Mouse (Mus musculus): ENCODE data around the gene Rprml. TPM values are rescaled to one million over a fixed set of nuclear protein-coding genes. Genes with fewer than 3 reads are reported as not detected.

The Rprml gene
- total RNA-seq, 2 experiments from 2014 or later, result 0.31 TPM; not detected in 1

- DNase-seq (ENCODE audit: low spot score in 2 of 2), result no peak
Observed at GRCm38 (mm10) chr11:103663119-103663518, 13.7 kb downstream of the Rprml start.

GRCm38 (mm10) chr11:103665695-103666094 is 16.3 kb downstream of the Rprml start:
- DNase-seq (ENCODE audit: low spot score in 2 of 2), result no peak

GRCm38 (mm10) chr11:103666181-103666906 is 17.0 kb downstream of the Rprml start:
- DNase-seq (ENCODE audit: low spot score in 2 of 2), result no peak

- no peak for DNase-seq (ENCODE audit: low spot score in 2 of 2)
Observed at GRCm38 (mm10) chr11:103666907-103667426, 17.6 kb downstream of the Rprml start.

GRCm38 (mm10) chr11:103675556-103675955 is 26.2 kb downstream of the Rprml start:
- DNase-seq (ENCODE audit: low spot score in 2 of 2), result no peak

GRCm38 (mm10) chr11:103677042-103677441 is 27.7 kb downstream of the Rprml start:
- DNase-seq (ENCODE audit: low spot score in 2 of 2), result peak in 1 of 2 experiments; percentile 30

- DNase-seq (ENCODE audit: low spot score in 2 of 2), result peak in 1 of 2 experiments; percentile 36
Observed at GRCm38 (mm10) chr11:103683667-103684334, 34.4 kb downstream of the Rprml start.

GRCm38 (mm10) chr11:103685261-103685736 is 35.9 kb downstream of the Rprml start:
- DNase-seq (ENCODE audit: low spot score in 2 of 2), result no peak

- DNase-seq (ENCODE audit: low spot score in 2 of 2), result no peak
Observed at GRCm38 (mm10) chr11:103686706-103687105, 37.3 kb downstream of the Rprml start.

GRCm38 (mm10) chr11:103688271-103688979 is 39.1 kb downstream of the Rprml start:
- no peak for DNase-seq (ENCODE audit: low spot score in 2 of 2)

- no peak for DNase-seq (ENCODE audit: low spot score in 2 of 2)
Observed at GRCm38 (mm10) chr11:103688980-103689378, 39.6 kb downstream of the Rprml start.

- no peak for DNase-seq (ENCODE audit: low spot score in 2 of 2)
Observed at GRCm38 (mm10) chr11:103691036-103691435, 41.7 kb downstream of the Rprml start.

- no peak for DNase-seq (ENCODE audit: low spot score in 2 of 2)
Observed at GRCm38 (mm10) chr11:103693241-103693640, 43.9 kb downstream of the Rprml start.

- peak in 1 of 2 experiments; percentile 16 for DNase-seq (ENCODE audit: low spot score in 2 of 2)
Observed at GRCm38 (mm10) chr11:103696851-103697564, 47.6 kb downstream of the Rprml start.

GRCm38 (mm10) chr11:103697565-103698176 is 48.3 kb downstream of the Rprml start, which contains the start of gene Gosr2:
Gene Gosr2, minus strand, starts transcription at chr11:103697898.
- DNase-seq (ENCODE audit: low spot score in 2 of 2), result peak; percentile 70 to 87

- DNase-seq (ENCODE audit: low spot score in 2 of 2), result no peak
Observed at GRCm38 (mm10) chr11:103698226-103698625, 48.9 kb downstream of the Rprml start.

Measured in adrenal gland, postnatal 4 days (tissue).